Mouse (Mus musculus) forebrain, embryonic 10.5 days (tissue): ENCODE results near the gene March6. TPM values are rescaled to one million over a fixed set of nuclear protein-coding genes. Genes with fewer than 3 reads are reported as not detected.
A peak's percentile ranks its signal among the peaks of the same experiment; 100 is the strongest.

Source experiments
- DNase-seq: peaks from one replicate; pipeline ENCODE4 v3.0.0-alpha.2; 2017; ENCODE audit warnings: low spot score; ENCODE audit errors: extremely low spot score
- H3K27ac ChIP-seq: fragments of 300-500 bp; sonication (generic); 2 replicates; pipeline ENCODE4 v1.5.1; 2016; ENCODE audit warnings: mild to moderate bottlenecking
- H3K27me3 ChIP-seq: fragments of 300-500 bp; sonication (generic); 2 replicates; pipeline ENCODE4 v1.6.1; 2016; ENCODE audit warnings: mild to moderate bottlenecking; ENCODE audit not compliant: poor library complexity, severe bottlenecking
- H3K36me3 ChIP-seq: fragments of 300-500 bp; sonication (generic); replicated peaks from 2 replicates; pipeline ENCODE4 v1.6.1; 2016; ENCODE audit warnings: mild to moderate bottlenecking, moderate library complexity
- H3K4me1 ChIP-seq: fragments of 300-500 bp; sonication (generic); 2 replicates; pipeline ENCODE4 v1.6.1; 2016
- H3K4me3 ChIP-seq: fragments of 300-500 bp; sonication (generic); 2 replicates; pipeline ENCODE4 v1.5.1; 2016; ENCODE audit warnings: mild to moderate bottlenecking, moderate library complexity
- H3K9me3 ChIP-seq: fragments of 300-500 bp; sonication (generic); 2 replicates; pipeline ENCODE4 v1.6.1; 2016; ENCODE audit warnings: mild to moderate bottlenecking, moderate library complexity
- WGBS: fragments of 180-500 bp; shearing (Covaris S2); methylation state at CpG from one replicate; pipeline ENCODE4 v1.1.7; 2016; 5-methylcytosine and 5-hydroxymethylcytosine counted together
- polyA plus RNA-seq: library from polyadenylated mRNA; unstranded; fragments of >200 nt; fragmentation: Nextera tagmentation; extraction: Ambion mirVana; gene quantifications from 2 replicates; pipeline ENCODE4 v1.2.1, GENCODE M21; 2016

March6 gene
- polyA plus RNA-seq, 1 experiment from 2014 or later, result 44.9 TPM

GRCm38 (mm10) chr15:31454096-31454860 lies 76.6 kb downstream of the March6 start:
- Histone ChIP-seq H3K4me3 (peak overlapping the region; percentile 68), H3K36me3 (peaks cover 30% of the 10 kb centered on the region), H3K9me3 (no peaks in the 10 kb centered on the region), H3K4me1 (peaks cover 37% of the 10 kb centered on the region), H3K27me3 (peaks cover 5% of the 10 kb centered on the region; the same call in 1 of the 2 replicates), H3K27ac (peak overlapping the region; percentile 91)
- 58% methylated on average over 10 of the region's 10 CpGs for WGBS
- no peak for DNase-seq

- H3K27ac ChIP-seq, result peak within 1 kb of the TSS; percentile 91
- peak within 1 kb of the TSS; percentile 68 for H3K4me3 ChIP-seq
- peaks cover 37% of the 10 kb centered on the region for H3K4me1 ChIP-seq
- WGBS, result under 1% methylated on average over 57 of the region's 57 CpGs
- H3K36me3 ChIP-seq, result peaks cover 20% of the 10 kb centered on the region
- DNase-seq, result peak; percentile 95
- H3K9me3 ChIP-seq, result no peaks in the 10 kb centered on the region
- H3K27me3 ChIP-seq, result peaks cover 5% of the 10 kb centered on the region; the same call in 1 of the 2 replicates
Measured at GRCm38 (mm10) chr15:31453098-31453916, 77.5 kb downstream of the March6 start, which contains the start of gene Ropn1l. Gene Ropn1l, minus strand, starts transcription at chr15:31453737.

GRCm38 (mm10) chr15:31452336-31453097 lies 78.3 kb downstream of the March6 start:
- no peak for DNase-seq
- H3K27ac ChIP-seq, result peak overlapping the region; percentile 91
- WGBS, result 59% methylated on average over 18 of the region's 18 CpGs
- peaks cover 37% of the 10 kb centered on the region for H3K4me1 ChIP-seq
- peak overlapping the region; percentile 68 for H3K4me3 ChIP-seq
- H3K36me3 ChIP-seq, result peaks cover 12% of the 10 kb centered on the region
- no peaks in the 10 kb centered on the region for H3K9me3 ChIP-seq
- H3K27me3 ChIP-seq, result peaks cover 5% of the 10 kb centered on the region; the same call in 1 of the 2 replicates

- H3K4me3 ChIP-seq, result no peak overlapping the region
- H3K27me3 ChIP-seq, result peaks cover 5% of the 10 kb centered on the region; the same call in 1 of the 2 replicates
- H3K9me3 ChIP-seq, result no peaks in the 10 kb centered on the region
- peaks cover 39% of the 10 kb centered on the region for H3K4me1 ChIP-seq
- no peak overlapping the region for H3K27ac ChIP-seq
- WGBS, result 19% methylated on average over 2 of the region's 2 CpGs
- 0 out of 2 replicates have a peak, but pooled peaks cover under 1% of the 10 kb centered on the region for H3K36me3 ChIP-seq
- no peak for DNase-seq
Measured at GRCm38 (mm10) chr15:31449772-31450171, 81.1 kb downstream of the March6 start.

GRCm38 (mm10) chr15:31447121-31447520 lies 83.7 kb downstream of the March6 start:
- Histone ChIP-seq H3K27ac (no peak overlapping the region), H3K9me3 (no peaks in the 10 kb centered on the region), H3K27me3 (no peaks in the 10 kb centered on the region), H3K36me3 (no peaks in the 10 kb centered on the region), H3K4me1 (peaks cover 20% of the 10 kb centered on the region), H3K4me3 (no peak overlapping the region)
- DNase-seq, result no peak
- 45% methylated on average over 7 of the region's 7 CpGs for WGBS

GRCm38 (mm10) chr15:31442698-31443097 lies 88.2 kb downstream of the March6 start:
- 92% methylated on average over 4 of the region's 4 CpGs for WGBS
- no peak for DNase-seq
- Histone ChIP-seq H3K9me3 (no peaks in the 10 kb centered on the region), H3K36me3 (no peaks in the 10 kb centered on the region), H3K27me3 (no peaks in the 10 kb centered on the region), H3K4me3 (no peak overlapping the region), H3K27ac (no peak overlapping the region), H3K4me1 (0 out of 2 replicates have a peak, but pooled peaks cover 2% of the 10 kb centered on the region)

- Histone ChIP-seq H3K4me1 (0 out of 2 replicates have a peak, but pooled peaks cover 1% of the 10 kb centered on the region), H3K27ac (no peak overlapping the region), H3K36me3 (no peaks in the 10 kb centered on the region), H3K9me3 (no peaks in the 10 kb centered on the region), H3K4me3 (no peak overlapping the region), H3K27me3 (no peaks in the 10 kb centered on the region)
- no peak for DNase-seq
- WGBS, result 90% methylated on average over 6 of the region's 6 CpGs
Measured at GRCm38 (mm10) chr15:31441996-31442395, 88.9 kb downstream of the March6 start.

- 82% methylated on average over 2 of the region's 2 CpGs for WGBS
- no peak overlapping the region for H3K27ac ChIP-seq
- H3K27me3 ChIP-seq, result no peaks in the 10 kb centered on the region
- H3K4me1 ChIP-seq, result no peaks in the 10 kb centered on the region
- H3K36me3 ChIP-seq, result no peaks in the 10 kb centered on the region
- H3K4me3 ChIP-seq, result no peak overlapping the region
- no peak for DNase-seq
- no peaks in the 10 kb centered on the region for H3K9me3 ChIP-seq
Measured at GRCm38 (mm10) chr15:31436811-31437210, 94.0 kb downstream of the March6 start.

- no peak overlapping the region for H3K4me3 ChIP-seq
- no peaks in the 10 kb centered on the region for H3K36me3 ChIP-seq
- DNase-seq, result no peak
- H3K27ac ChIP-seq, result no peak overlapping the region
- WGBS, result 53% methylated on average over 1 of the region's 1 CpGs
- no peaks in the 10 kb centered on the region for H3K4me1 ChIP-seq
- H3K27me3 ChIP-seq, result no peaks in the 10 kb centered on the region
- H3K9me3 ChIP-seq, result no peaks in the 10 kb centered on the region
Measured at GRCm38 (mm10) chr15:31436083-31436482, 94.8 kb downstream of the March6 start.

GRCm38 (mm10) chr15:31433768-31434167 lies 97.1 kb downstream of the March6 start:
- Histone ChIP-seq H3K9me3 (no peaks in the 10 kb centered on the region), H3K4me1 (peaks cover 13% of the 10 kb centered on the region), H3K36me3 (no peaks in the 10 kb centered on the region), H3K4me3 (no peak overlapping the region), H3K27ac (no peak overlapping the region), H3K27me3 (no peaks in the 10 kb centered on the region)
- WGBS, result 86% methylated on average over 7 of the region's 7 CpGs
- DNase-seq, result no peak

GRCm38 (mm10) chr15:31431847-31432246 lies 99.0 kb downstream of the March6 start:
- Histone ChIP-seq H3K27ac (no peak overlapping the region), H3K4me1 (peaks cover 13% of the 10 kb centered on the region), H3K27me3 (no peaks in the 10 kb centered on the region), H3K36me3 (no peaks in the 10 kb centered on the region), H3K4me3 (no peak overlapping the region), H3K9me3 (no peaks in the 10 kb centered on the region)
- WGBS, result 85% methylated on average over 8 of the region's 8 CpGs
- no peak for DNase-seq

- 90% methylated on average over 2 of the region's 2 CpGs for WGBS
- Histone ChIP-seq H3K27ac (no peak overlapping the region), H3K9me3 (no peaks in the 10 kb centered on the region), H3K27me3 (no peaks in the 10 kb centered on the region), H3K36me3 (no peaks in the 10 kb centered on the region), H3K4me1 (peaks cover 19% of the 10 kb centered on the region), H3K4me3 (no peak overlapping the region)
- no peak for DNase-seq
Measured at GRCm38 (mm10) chr15:31430014-31430413, 100.8 kb downstream of the March6 start.
